Mouse (Mus musculus): ENCODE data around the gene Ly6g6e.
"Not testable (repeated sequence)": the region's sequence is repeated elsewhere in the genome, so short reads cannot be mapped to it uniquely, and the experiment has no call there.

The Ly6g6e gene

GRCm38 (mm10) chr17:35076507-35077176 lies at the start of gene Ly6g6e:
Ly6g6e (plus strand) TSS chr17:35076902.
- DNase-seq (ENCODE audit: low read depth, low spot score) = no peak

GRCm38 (mm10) chr17:35027277-35028068 lies 49.2 kb upstream of the Ly6g6e start, which contains the start of gene Sapcd1:
Sapcd1 (minus strand) TSS chr17:35028016.
- DNase-seq (ENCODE audit: low read depth, low spot score) = no peak

GRCm38 (mm10) chr17:35028315-35028714 lies 48.4 kb upstream of the Ly6g6e start:
- DNase-seq (ENCODE audit: low read depth, low spot score) = no peak

- no peak for DNase-seq (ENCODE audit: low read depth, low spot score)
Observed at GRCm38 (mm10) chr17:35029691-35030532, 46.8 kb upstream of the Ly6g6e start.

- no peak for DNase-seq (ENCODE audit: low read depth, low spot score)
Observed at GRCm38 (mm10) chr17:35031272-35031671, 45.4 kb upstream of the Ly6g6e start.

GRCm38 (mm10) chr17:35031880-35032279 lies 44.8 kb upstream of the Ly6g6e start:
- no peak for DNase-seq (ENCODE audit: low read depth, low spot score)

GRCm38 (mm10) chr17:35032323-35032870 lies 44.3 kb upstream of the Ly6g6e start:
- DNase-seq (ENCODE audit: low read depth, low spot score) = no peak

GRCm38 (mm10) chr17:35033703-35034102 lies 43.0 kb upstream of the Ly6g6e start:
- not testable (repeated sequence) for DNase-seq (ENCODE audit: low read depth, low spot score)

- no peak for DNase-seq (ENCODE audit: low read depth, low spot score)
Observed at GRCm38 (mm10) chr17:35034896-35035295, 41.8 kb upstream of the Ly6g6e start.

- no peak for DNase-seq (ENCODE audit: low read depth, low spot score)
Observed at GRCm38 (mm10) chr17:35039121-35039873, 37.4 kb upstream of the Ly6g6e start.

GRCm38 (mm10) chr17:35043794-35044193 lies 32.9 kb upstream of the Ly6g6e start:
- DNase-seq (ENCODE audit: low read depth, low spot score) = no peak

GRCm38 (mm10) chr17:35044904-35045806 lies 31.5 kb upstream of the Ly6g6e start:
- DNase-seq (ENCODE audit: low read depth, low spot score) = no peak

GRCm38 (mm10) chr17:35045807-35046680 lies 30.7 kb upstream of the Ly6g6e start:
- DNase-seq (ENCODE audit: low read depth, low spot score) = no peak

GRCm38 (mm10) chr17:35046681-35047455 lies 29.8 kb upstream of the Ly6g6e start, which contains the start of gene Msh5:
Msh5 (minus strand) TSS chr17:35046745.
- peak; percentile 97 for DNase-seq (ENCODE audit: low read depth, low spot score)

GRCm38 (mm10) chr17:35047688-35048087 lies 29.0 kb upstream of the Ly6g6e start:
- DNase-seq (ENCODE audit: low read depth, low spot score) = no peak

GRCm38 (mm10) chr17:35048149-35048931 lies 28.4 kb upstream of the Ly6g6e start:
- no peak for DNase-seq (ENCODE audit: low read depth, low spot score)

- DNase-seq (ENCODE audit: low read depth, low spot score) = no peak
Observed at GRCm38 (mm10) chr17:35048932-35049440, 27.7 kb upstream of the Ly6g6e start.

All from retina, postnatal 7 days (tissue).